Mouse (Mus musculus) olfactory bulb, adult 2 months (tissue): ENCODE results near the gene AA986860.

Source experiments
- CTCF ChIP-seq: fragments of 200-500 bp; IDR thresholded peaks from 2 replicates; pipeline ENCODE4 v1.5.1; 2012; ENCODE audit warnings: low read depth, mild to moderate bottlenecking, low read length, moderate library complexity; ENCODE audit not compliant: insufficient read depth
- POLR2A ChIP-seq: fragments of 200-500 bp; IDR thresholded peaks from 2 replicates; pipeline ENCODE4 v1.6.1; 2012; ENCODE audit warnings: mild to moderate bottlenecking, low read depth, low read length, moderate library complexity; ENCODE audit not compliant: insufficient read depth

DNA sequence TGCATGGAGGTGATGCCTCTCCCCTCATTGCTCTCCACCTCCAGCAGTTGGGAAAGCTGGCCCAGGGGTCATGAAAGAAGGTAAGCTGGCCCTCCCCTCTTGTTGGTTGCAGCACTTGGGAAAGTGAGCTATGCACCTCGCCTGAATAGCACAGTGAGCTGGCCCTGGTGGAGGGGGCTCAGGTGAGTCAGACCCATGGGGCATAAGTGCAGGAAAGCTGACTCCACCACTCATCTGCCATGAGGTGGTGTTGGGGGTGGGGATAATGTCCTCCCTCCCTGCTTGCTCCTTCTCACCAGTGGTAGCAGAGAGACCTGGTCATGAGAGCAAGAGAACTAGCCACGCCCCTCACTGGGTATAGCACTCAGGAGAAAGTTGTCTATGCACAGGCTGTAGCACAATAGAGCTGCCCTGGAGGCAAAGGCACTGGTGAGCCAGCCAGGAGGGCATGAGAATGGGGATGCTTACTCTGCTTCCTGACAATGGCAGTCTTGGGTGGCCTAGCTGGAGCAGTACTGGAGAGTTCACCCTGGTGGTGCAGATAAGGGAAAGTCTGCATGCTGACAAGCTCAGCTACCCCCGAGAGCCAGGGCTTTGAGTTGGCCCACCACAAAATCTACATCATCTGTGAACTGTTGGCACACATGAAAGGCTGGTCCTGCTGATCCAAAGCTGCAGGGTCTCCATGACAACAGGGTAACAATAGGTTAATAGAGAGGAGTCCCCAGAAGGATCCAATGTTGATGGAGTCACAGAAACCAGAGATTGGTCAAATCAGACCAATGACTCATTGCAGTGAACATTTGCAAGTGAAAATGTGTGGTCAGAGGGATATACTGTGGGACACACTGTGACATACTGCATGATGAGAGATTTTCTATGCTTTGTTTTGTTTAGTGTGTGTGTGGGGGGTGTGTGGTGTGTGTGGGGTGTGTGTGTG is 58.0 kb downstream of the AA986860 start:
- TF ChIP-seq CTCF (no peak), POLR2A (no peak)
